Mouse (Mus musculus) spleen, adult 2 months (tissue): ENCODE results near the gene Cfl1. TPM values are rescaled to one million over a fixed set of nuclear protein-coding genes. Genes with fewer than 3 reads are reported as not detected.

Experiments used
- DNase-seq, 2 experiments: peaks; one replicate each; pipeline versions ENCODE4 v3.0.0 to v3.0.0-alpha.2; 2012 to 2021; ENCODE audit warnings: low spot score in 2 of 2, low read depth in 1 of 2
- H3K27ac ChIP-seq: fragments of 200-500 bp; 2 replicates; pipeline ENCODE4 v1.5.1; 2012; ENCODE audit warnings: low read length, inconsistent platforms; ENCODE audit not compliant: insufficient read depth
- H3K27me3 ChIP-seq: fragments of 200-500 bp; 2 replicates; pipeline ENCODE4 v1.6.1; 2012; ENCODE audit warnings: mild to moderate bottlenecking, moderate library complexity, low read length, inconsistent platforms; ENCODE audit not compliant: control insufficient read depth, insufficient read depth
- H3K36me3 ChIP-seq: fragments of 200-500 bp; 2 replicates; pipeline ENCODE4 v1.6.1; 2012; ENCODE audit warnings: mild to moderate bottlenecking, low read length, inconsistent platforms; ENCODE audit not compliant: control insufficient read depth, insufficient read depth
- H3K4me1 ChIP-seq: fragments of 200-500 bp; 2 replicates; pipeline ENCODE4 v1.6.1; 2011; ENCODE audit warnings: inconsistent platforms; ENCODE audit not compliant: control insufficient read depth, insufficient read depth, insufficient read length
- H3K4me3 ChIP-seq: fragments of 200-500 bp; 2 replicates; pipeline ENCODE4 v1.5.1; 2011; ENCODE audit warnings: mild to moderate bottlenecking, inconsistent platforms; ENCODE audit not compliant: insufficient read depth, insufficient read length; ENCODE audit errors: extremely low read depth
- CTCF ChIP-seq: fragments of 200-500 bp; IDR thresholded peaks from 2 replicates; pipeline ENCODE4 v1.5.1; 2011; ENCODE audit warnings: mild to moderate bottlenecking, inconsistent platforms; ENCODE audit not compliant: insufficient read depth, insufficient read length, insufficient replicate concordance; ENCODE audit errors: extremely low read depth
- POLR2A ChIP-seq: fragments of 200-500 bp; IDR thresholded peaks from 2 replicates; pipeline ENCODE4 v1.6.1; 2011; ENCODE audit warnings: low read depth, low read length, inconsistent platforms
- WGBS: fragments of 180-500 bp; shearing (Covaris S2); methylation state at CpG from one replicate; pipeline ENCODE4 v1.1.7; 2018; 5-methylcytosine and 5-hydroxymethylcytosine counted together
- polyA plus RNA-seq: library from polyadenylated mRNA; depleted of rRNA; stranded (reverse); fragments of >200 nt; gene quantifications from 2 replicates; pipeline ENCODE4 v1.2.3, GENCODE M21; 2012; rRNA removed

Gene Cfl1
- polyA plus RNA-seq, 1 experiment = 427 TPM

DNA sequence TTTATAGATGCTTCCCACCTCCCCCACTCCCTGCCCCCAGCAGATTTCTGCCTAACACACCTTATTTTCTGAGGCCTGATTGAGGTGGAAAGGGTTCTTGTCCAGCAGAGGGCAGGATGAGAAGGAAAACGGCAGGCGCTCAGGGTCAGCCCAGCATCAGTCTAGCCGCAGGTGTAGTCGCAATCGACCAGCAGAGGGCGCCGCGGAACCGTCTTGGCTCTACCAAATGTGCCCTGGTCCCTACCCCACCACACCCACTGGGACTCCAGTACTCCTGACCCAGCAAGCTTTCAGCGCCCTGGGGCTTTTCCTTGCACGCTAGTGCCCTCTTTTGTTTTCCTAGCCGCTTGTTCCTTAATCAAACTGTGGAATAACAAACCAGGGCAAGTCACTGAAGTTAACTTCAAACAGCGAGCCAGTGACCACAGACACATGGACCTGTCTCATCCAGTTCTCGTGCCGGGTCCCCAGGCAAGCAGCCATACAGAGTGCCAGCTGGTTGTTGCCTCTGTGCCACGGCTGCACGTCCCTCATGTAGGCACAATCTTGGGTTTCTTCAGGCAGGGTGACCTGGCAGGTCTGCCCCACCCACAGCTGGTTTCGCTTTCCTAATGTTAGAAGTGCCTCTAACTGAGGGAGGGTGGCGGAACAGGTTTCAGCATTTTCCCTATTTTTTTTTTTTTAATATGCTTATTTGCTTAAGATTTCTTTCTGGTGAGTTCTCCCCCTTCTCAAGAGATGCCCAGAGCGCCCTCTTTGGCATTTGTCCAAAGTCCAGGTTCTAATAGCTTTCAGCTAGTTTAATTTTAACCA, 39.3 kb downstream of the Cfl1 start:
- Histone ChIP-seq H3K27me3 (no peaks in the 10 kb centered on the region), H3K4me1 (peaks cover 5% of the 10 kb centered on the region; the same call in 1 of the 2 replicates), H3K4me3 (peak overlapping the region; percentile 40; the same call in 1 of the 2 replicates), H3K36me3 (no peaks in the 10 kb centered on the region), H3K27ac (0 out of 2 replicates have a peak overlapping the region, but pooled peaks have one; percentile 18)
- DNase-seq = peak; percentile 78 to 94
- 19% methylated on average over 20 of the region's 20 CpGs for WGBS
- peak; percentile 100 for TF ChIP-seq CTCF
- no peak for TF ChIP-seq POLR2A

DNA sequence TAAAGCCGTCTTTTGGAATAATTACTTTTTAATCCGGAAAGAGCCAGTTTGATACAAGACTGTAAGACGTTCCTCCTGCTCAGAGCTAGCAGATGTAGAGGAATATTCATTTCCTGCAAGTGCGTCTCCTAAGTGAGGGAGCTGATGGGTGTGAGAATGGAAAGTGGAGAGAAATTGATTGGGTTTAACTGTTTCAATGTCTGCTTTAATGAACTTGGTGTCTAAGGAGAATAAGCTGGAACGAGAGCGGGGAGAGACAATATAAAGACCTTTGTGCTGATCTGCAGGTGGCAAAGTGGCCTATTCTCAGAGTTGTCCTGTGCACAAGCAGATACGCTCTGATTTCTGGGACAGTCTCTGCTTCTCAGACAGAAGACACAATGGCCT, 39.9 kb downstream of the Cfl1 start:
- Histone ChIP-seq H3K27ac (no peak overlapping the region), H3K36me3 (no peaks in the 10 kb centered on the region), H3K4me3 (no peak overlapping the region), H3K4me1 (peaks cover 5% of the 10 kb centered on the region; the same call in 1 of the 2 replicates), H3K27me3 (no peaks in the 10 kb centered on the region)
- DNase-seq = no peak
- 86% methylated on average over 7 of the region's 7 CpGs for WGBS
- TF ChIP-seq POLR2A = no peak
- no peak for TF ChIP-seq CTCF

DNA sequence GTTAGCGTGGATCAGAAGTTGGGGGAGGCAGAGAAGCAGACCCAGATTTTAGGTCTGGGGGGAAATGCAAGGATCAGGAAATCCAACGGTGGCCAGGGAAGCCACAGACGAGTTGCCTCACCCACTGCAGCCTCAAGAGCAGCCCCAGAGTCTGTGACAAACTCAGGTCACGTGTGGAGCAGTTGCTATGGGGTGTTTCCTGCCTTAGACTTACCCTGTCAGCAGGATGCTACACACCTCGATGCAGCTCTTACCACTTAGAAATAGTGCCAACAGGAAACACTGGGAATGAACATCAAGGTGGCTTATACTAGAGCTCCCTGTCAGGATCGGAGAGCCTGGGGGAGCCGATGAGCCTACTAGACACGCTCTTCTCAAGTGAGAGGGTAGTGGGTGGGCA, 42.3 kb downstream of the Cfl1 start:
- WGBS = 60% methylated on average over 8 of the region's 8 CpGs
- H3K4me3 ChIP-seq = no peak overlapping the region
- no peak for DNase-seq

DNA sequence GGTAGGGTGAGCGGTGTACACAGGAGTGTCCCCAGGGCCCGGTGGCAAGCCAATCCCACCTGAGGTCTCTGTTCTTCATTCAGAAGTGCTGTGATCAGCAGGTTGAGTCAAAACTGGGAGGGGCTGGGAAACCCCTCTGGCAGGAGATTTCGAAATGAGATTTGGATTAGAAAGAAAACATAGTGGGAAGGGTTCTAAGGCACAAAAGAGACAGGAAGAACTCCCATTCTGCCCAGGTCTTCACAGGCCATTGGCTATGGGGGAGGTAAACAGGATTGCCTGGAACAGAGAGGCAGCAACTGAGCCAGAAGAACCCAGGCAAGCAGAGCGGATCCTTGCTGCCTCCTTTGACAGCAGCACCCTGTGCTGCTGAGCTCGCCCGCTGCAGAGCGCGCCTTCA, 48.5 kb downstream of the Cfl1 start:
- Histone ChIP-seq H3K27ac (no peak overlapping the region), H3K4me1 (no peaks in the 10 kb centered on the region), H3K4me3 (no peak overlapping the region), H3K27me3 (no peaks in the 10 kb centered on the region), H3K36me3 (no peaks in the 10 kb centered on the region)
- 93% methylated on average over 8 of the region's 8 CpGs for WGBS
- no peak for DNase-seq
- TF ChIP-seq POLR2A (no peak), CTCF (no peak)

More for the DNA sequence above, 42.3 kb downstream of the Cfl1 start:
- Histone ChIP-seq H3K27me3 (no peaks in the 10 kb centered on the region), H3K4me1 (peaks cover 5% of the 10 kb centered on the region; the same call in 1 of the 2 replicates), H3K36me3 (no peaks in the 10 kb centered on the region), H3K27ac (no peak overlapping the region)
- no peak for TF ChIP-seq CTCF
- no peak for TF ChIP-seq POLR2A

DNA sequence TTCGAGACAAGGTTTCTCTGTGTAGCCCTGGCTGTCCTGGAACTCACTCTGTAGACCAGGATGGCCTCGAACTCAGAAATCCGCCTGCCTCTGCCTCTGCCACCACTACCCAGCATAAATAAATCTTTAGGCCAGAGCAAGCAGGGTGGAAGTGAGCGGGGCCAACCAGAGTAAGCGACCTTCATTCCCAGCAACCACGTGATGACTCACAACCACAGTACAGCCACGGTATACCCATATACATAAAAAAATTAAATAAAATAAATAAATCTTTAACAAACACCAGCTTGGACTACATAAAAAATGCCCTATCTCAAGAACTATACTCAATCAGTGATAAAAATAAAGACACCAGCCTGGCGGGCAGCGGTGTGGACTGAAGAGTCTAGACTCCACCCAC, 53.1 kb downstream of the Cfl1 start:
- Histone ChIP-seq H3K4me1 (no peaks in the 10 kb centered on the region), H3K27me3 (no peaks in the 10 kb centered on the region), H3K36me3 (no peaks in the 10 kb centered on the region), H3K27ac (no peak overlapping the region), H3K4me3 (no peak overlapping the region)
- WGBS = 75% methylated on average over 9 of the region's 9 CpGs
- DNase-seq = no peak
- TF ChIP-seq POLR2A (no peak), CTCF (no peak)

DNA sequence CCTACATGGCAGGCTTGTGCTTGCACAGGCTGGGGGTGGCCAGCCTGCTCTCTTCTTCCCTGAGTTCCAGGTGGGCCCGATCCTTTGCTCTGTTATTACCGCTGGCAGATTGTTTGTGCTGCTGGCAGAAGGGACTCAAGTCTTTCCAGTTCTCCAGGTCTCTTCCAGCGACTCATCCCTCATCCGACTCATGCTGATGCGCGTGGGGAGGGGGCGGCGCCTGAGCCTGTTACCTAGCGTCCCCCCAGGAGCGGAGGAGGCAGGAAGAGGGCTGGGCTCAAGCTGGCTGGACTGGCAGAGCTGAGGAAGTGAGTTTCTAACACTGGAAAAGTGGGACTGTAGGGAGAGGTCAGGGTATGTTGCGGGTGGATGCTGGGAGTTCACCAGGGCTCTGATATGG, 53.8 kb downstream of the Cfl1 start:
- H3K4me3 ChIP-seq = no peak overlapping the region
- no peaks in the 10 kb centered on the region for H3K4me1 ChIP-seq
- H3K27me3 ChIP-seq = no peaks in the 10 kb centered on the region
- no peak for TF ChIP-seq POLR2A
- no peak for TF ChIP-seq CTCF
- H3K36me3 ChIP-seq = no peaks in the 10 kb centered on the region
- 91% methylated on average over 11 of the region's 11 CpGs for WGBS
- no peak for DNase-seq
- H3K27ac ChIP-seq = no peak overlapping the region

Other genes starting within 250 kb of the Cfl1 start
- 35.0 and 44.5 TPM in 2 replicates for gene Pacs1, start 217.3 kb upstream of the Cfl1 start, polyA plus RNA-seq
- gene Sf3b2, start 195.0 kb upstream of the Cfl1 start, polyA plus RNA-seq = 117 and 144 TPM in 2 replicates
- gene Gal3st3, start 192.1 kb upstream of the Cfl1 start, polyA plus RNA-seq = 0.37 and 0.69 TPM in 2 replicates
- not detected in 2 replicates for gene Catsper1, start 154.7 kb upstream of the Cfl1 start, polyA plus RNA-seq
- gene Cst6, start 140.9 kb upstream of the Cfl1 start, polyA plus RNA-seq = 0.32 and 0.82 TPM in 2 replicates
- gene Eif1ad, start 123.7 kb upstream of the Cfl1 start, polyA plus RNA-seq = 17.4 and 20.0 TPM in 2 replicates
- gene Banf1, start 123.3 kb upstream of the Cfl1 start, polyA plus RNA-seq = 72.0 and 79.8 TPM in 2 replicates
- gene Sart1, start 101.8 kb upstream of the Cfl1 start, polyA plus RNA-seq = 19.2 and 27.3 TPM in 2 replicates
- 1.9 and 2.3 TPM in 2 replicates for gene Tsga10ip, start 87.9 kb upstream of the Cfl1 start, polyA plus RNA-seq
- 59.6 and 75.8 TPM in 2 replicates for gene Drap1, start 65.5 kb upstream of the Cfl1 start, polyA plus RNA-seq
- gene AI837181, start 65.3 kb upstream of the Cfl1 start, polyA plus RNA-seq = 76.4 and 95.8 TPM in 2 replicates
- 0.04 and 0.40 TPM in 2 replicates for gene Fosl1, start 42.9 kb upstream of the Cfl1 start, polyA plus RNA-seq
- gene Ccdc85b, start 32.6 kb upstream of the Cfl1 start, polyA plus RNA-seq = 5.3 and 6.8 TPM in 2 replicates
- gene Fibp, start 29.8 kb upstream of the Cfl1 start, polyA plus RNA-seq = 80.4 and 131 TPM in 2 replicates
- gene Ctsw, start 21.9 kb upstream of the Cfl1 start, polyA plus RNA-seq = 27.6 and 34.3 TPM in 2 replicates
- gene Efemp2, start 16.5 kb upstream of the Cfl1 start, polyA plus RNA-seq = 21.7 and 29.4 TPM in 2 replicates
- 41.5 and 53.9 TPM in 2 replicates for gene Mus81, start 2.1 kb upstream of the Cfl1 start, polyA plus RNA-seq
- gene 1700020D05Rik, start 13.3 kb downstream of the Cfl1 start, polyA plus RNA-seq = 0.77 and 1.5 TPM in 2 replicates
- 10.8 and 12.2 TPM in 2 replicates for gene Snx32, start 20.1 kb downstream of the Cfl1 start, polyA plus RNA-seq
- 0.05 TPM in 2 replicates for gene Ovol1, start 70.2 kb downstream of the Cfl1 start, polyA plus RNA-seq
- 18.6 and 25.0 TPM in 2 replicates for gene Ap5b1, start 77.6 kb downstream of the Cfl1 start, polyA plus RNA-seq
- gene Rnaseh2c, start 111.4 kb downstream of the Cfl1 start, polyA plus RNA-seq = 47.8 and 74.6 TPM in 2 replicates
- 37.3 and 46.1 TPM in 2 replicates for gene Kat5, start 119.8 kb downstream of the Cfl1 start, polyA plus RNA-seq
- gene Rela, start 147.0 kb downstream of the Cfl1 start, polyA plus RNA-seq = 87.1 and 110 TPM in 2 replicates
- gene Sipa1, start 173.3 kb downstream of the Cfl1 start, polyA plus RNA-seq = 417 and 497 TPM in 2 replicates
- gene Map3k11, start 198.3 kb downstream of the Cfl1 start, polyA plus RNA-seq = 73.4 and 88.7 TPM in 2 replicates
- 195 and 236 TPM in 2 replicates for gene Pcnx3, start 198.5 kb downstream of the Cfl1 start, polyA plus RNA-seq
- 0.19 and 0.39 TPM in 2 replicates for gene Kcnk7, start 213.9 kb downstream of the Cfl1 start, polyA plus RNA-seq
- 94.6 and 101 TPM in 2 replicates for gene Ehbp1l1, start 235.9 kb downstream of the Cfl1 start, polyA plus RNA-seq
- gene Fam89b, start 239.2 kb downstream of the Cfl1 start, polyA plus RNA-seq = 124 and 173 TPM in 2 replicates